Mouse (Mus musculus) lung, adult 2 months (tissue): ENCODE measurements around the gene Acvr1b.

ENCODE experiments used
- CTCF ChIP-seq: fragments of 200-500 bp; IDR thresholded peaks from 2 replicates; pipeline ENCODE4 v1.5.1; 2011; ENCODE audit warnings: mild to moderate bottlenecking, low read length, control low read depth; ENCODE audit not compliant: insufficient read depth
- POLR2A ChIP-seq: fragments of 200-500 bp; IDR thresholded peaks from 2 replicates; pipeline ENCODE4 v1.6.1; 2011; ENCODE audit warnings: low read depth, mild to moderate bottlenecking, control low read depth, low read length, borderline replicate concordance; ENCODE audit errors: extremely low read depth

GRCm38 (mm10) chr15:101241853-101242252 lies 68.0 kb downstream of the Acvr1b start:
- TF ChIP-seq CTCF, result no peak
- TF ChIP-seq POLR2A, result no peak
